In the genomic region with DNA sequence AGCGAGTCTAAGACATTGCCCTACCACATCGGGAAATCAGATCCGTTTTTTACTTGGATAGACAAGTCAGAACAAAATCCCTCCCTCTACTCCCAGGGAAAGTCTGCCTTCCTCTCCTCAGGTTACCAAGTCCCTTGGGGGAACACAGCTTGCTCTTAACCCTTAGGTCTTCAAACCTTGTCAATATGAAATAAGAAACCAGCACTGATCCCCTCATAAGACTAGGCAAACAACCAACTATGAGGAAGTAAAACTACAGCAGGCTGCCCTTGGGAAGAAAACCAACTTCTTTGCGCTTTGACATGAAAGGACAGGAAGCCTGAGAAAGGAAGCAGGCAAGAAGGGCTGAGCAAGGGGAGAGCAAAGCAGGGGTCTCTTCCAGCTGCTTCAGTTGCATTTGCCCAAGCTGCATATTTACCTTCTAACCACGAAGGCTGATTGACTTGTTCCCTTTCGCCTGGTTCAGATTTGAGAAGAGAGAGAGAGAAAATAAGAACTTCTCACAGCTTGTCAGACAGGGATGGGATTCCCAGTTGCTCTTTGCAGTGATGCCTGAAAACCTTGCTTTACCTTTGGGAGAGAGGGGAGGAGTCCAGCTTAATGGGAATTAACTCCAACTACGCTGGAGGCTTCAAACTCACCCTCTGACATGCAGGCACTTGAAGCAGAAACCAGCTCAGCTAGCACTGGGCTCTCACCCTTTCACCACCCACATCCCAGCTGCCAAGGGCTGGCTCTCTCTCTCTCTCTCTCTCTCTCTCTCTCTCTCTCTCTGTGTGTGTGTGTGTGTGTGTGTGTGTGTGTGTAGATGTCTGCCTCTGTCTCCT, we compare ENCODE assay signal across 10 mouse cellular contexts. TPM values are rescaled to one million over a fixed set of nuclear protein-coding genes. Genes with fewer than 3 reads are reported as not detected.
DNase-seq lines count a peak whose midpoint lies in the region; ATAC-seq and TF ChIP-seq lines count a peak whose summit lies in the region.
"Had no signal": no experiment of that assay in that cellular context is flagged by ENCODE, and none has a peak within 500 bp of the region (broad histone marks: within the 10 kb centered on the region; RNA-seq: fewer than 3 reads in every experiment).

Gene Lhfpl1 (minus strand): TSS at position 713 of the 827 bp plus-strand sequence.

- H3K9me3 ChIP-seq in lung, embryonic 14.5 days (ENCODE audit: low read depth, low read length): no peaks in the 10 kb centered on the region
- no peaks in the 10 kb centered on the region for H3K9me3 ChIP-seq in embryonic facial prominence, embryonic 11.5 days (replicated peaks; ENCODE audit: control insufficient read depth, low read length)
- no peaks in the 10 kb centered on the region for H3K9me3 ChIP-seq in intestine, postnatal 0 days (ENCODE audit: control insufficient read depth)
- no peaks in the 10 kb centered on the region for H3K9me3 ChIP-seq in forebrain, embryonic 15.5 days

- H3K4me3 ChIP-seq in lung, embryonic 14.5 days (ENCODE audit: low read depth, low read length): no peak within 1 kb of the TSS
- no peak within 1 kb of the TSS for H3K4me3 ChIP-seq in lung, adult 2 months (replicated peaks; ENCODE audit: extremely low read depth, low read depth, low read length)
- H3K4me3 ChIP-seq in embryonic facial prominence, embryonic 11.5 days (ENCODE audit: low read depth, low read length): no peak within 1 kb of the TSS
- no peak within 1 kb of the TSS for H3K4me3 ChIP-seq in intestine, postnatal 0 days (ENCODE audit: low read depth, low read length)
- H3K4me3 ChIP-seq in forebrain, embryonic 15.5 days: no peak within 1 kb of the TSS

- no peaks in the 10 kb centered on the region for H3K27me3 ChIP-seq in lung, embryonic 14.5 days (ENCODE audit: insufficient read depth, low read length)
- no peaks in the 10 kb centered on the region for H3K27me3 ChIP-seq in embryonic facial prominence, embryonic 11.5 days (ENCODE audit: control insufficient read depth, insufficient read depth, low read length)
- H3K27me3 ChIP-seq in intestine, postnatal 0 days (replicated peaks; ENCODE audit: control insufficient read depth, insufficient read depth, low read length): no peaks in the 10 kb centered on the region
- no peaks in the 10 kb centered on the region for H3K27me3 ChIP-seq in forebrain, embryonic 15.5 days

- peak; percentile 5 for DNase-seq in lung, embryonic 14.5 days
- DNase-seq in lung, adult 2 months: no peak
- peak; percentile 75 for DNase-seq in embryonic facial prominence, embryonic 11.5 days (ENCODE audit: low spot score)
- DNase-seq in thymus, postnatal 0 days (ENCODE audit: low spot score): peak; percentile 26
- DNase-seq in left cerebral cortex, adult 8-10 months (ENCODE audit: low spot score in 2 of 2): no peak
- DNase-seq: kidney, postnatal 14 days had no signal

- no peaks in the 10 kb centered on the region for H3K36me3 ChIP-seq in lung, embryonic 14.5 days (ENCODE audit: insufficient read depth)
- H3K36me3 ChIP-seq in embryonic facial prominence, embryonic 11.5 days (replicated peaks; ENCODE audit: control insufficient read depth, insufficient read depth, low read depth, low read length): no peaks in the 10 kb centered on the region
- H3K36me3 ChIP-seq in intestine, postnatal 0 days (ENCODE audit: control insufficient read depth, insufficient read depth): no peaks in the 10 kb centered on the region
- no peaks in the 10 kb centered on the region for H3K36me3 ChIP-seq in forebrain, embryonic 15.5 days

- WGBS in lung, embryonic 14.5 days: 23% methylated on average over 7 of the region's 7 CpGs
- WGBS in lung, adult 2 months: 35% methylated on average over 7 of the region's 7 CpGs
- WGBS in embryonic facial prominence, embryonic 11.5 days: 28% methylated on average over 7 of the region's 7 CpGs
- WGBS in intestine, postnatal 0 days: 35% methylated on average over 7 of the region's 7 CpGs
- WGBS in forebrain, embryonic 15.5 days: 43% methylated on average over 7 of the region's 7 CpGs

- H3K27ac ChIP-seq in lung, embryonic 14.5 days (ENCODE audit: low read depth): no peak within 1 kb of the TSS
- H3K27ac ChIP-seq in embryonic facial prominence, embryonic 11.5 days (replicated peaks; ENCODE audit: low read depth, low read length): peak within 1 kb of the TSS; percentile 16; the same call in 1 of the 2 replicates
- no peak within 1 kb of the TSS for H3K27ac ChIP-seq in intestine, postnatal 0 days (ENCODE audit: low read depth, low read length)
- no peak within 1 kb of the TSS for H3K27ac ChIP-seq in forebrain, embryonic 15.5 days (replicated peaks)

- no peaks in the 10 kb centered on the region for H3K4me1 ChIP-seq in lung, embryonic 14.5 days (ENCODE audit: insufficient read depth)
- H3K4me1 ChIP-seq in lung, adult 2 months (ENCODE audit: control insufficient read depth, insufficient read depth, low read length): no peaks in the 10 kb centered on the region
- no peaks in the 10 kb centered on the region for H3K4me1 ChIP-seq in embryonic facial prominence, embryonic 11.5 days (ENCODE audit: control insufficient read depth, insufficient read depth, low read length)
- H3K4me1 ChIP-seq in intestine, postnatal 0 days (replicated peaks; ENCODE audit: control insufficient read depth, insufficient read depth, low read length): no peaks in the 10 kb centered on the region
- H3K4me1 ChIP-seq in forebrain, embryonic 15.5 days: no peaks in the 10 kb centered on the region

- TF ChIP-seq POLR2A in lung, adult 2 months (IDR thresholded peaks at IDR 0.05; ENCODE audit: borderline replicate concordance, extremely low read depth, low read depth, low read length): no peak

- no peak for TF ChIP-seq CTCF in lung, embryonic 14.5 days (IDR thresholded peaks at IDR 0.05; ENCODE audit: low read depth)
- no peak for TF ChIP-seq CTCF in lung, adult 2 months (IDR thresholded peaks at IDR 0.05; ENCODE audit: insufficient read depth, low read length)
- no peak for TF ChIP-seq CTCF in intestine, postnatal 0 days (IDR thresholded peaks at IDR 0.05; ENCODE audit: low read depth)

- H3K4me2 ChIP-seq in lung, embryonic 14.5 days: peak within 1 kb of the TSS; percentile 10; the same call in 1 of the 2 replicates
- H3K4me2 ChIP-seq in embryonic facial prominence, embryonic 11.5 days (ENCODE audit: low read depth, low read length): no peak within 1 kb of the TSS
- H3K4me2 ChIP-seq in intestine, postnatal 0 days (replicated peaks; ENCODE audit: low read depth): peak within 1 kb of the TSS; percentile 21; the same call in 1 of the 2 replicates
- no peak within 1 kb of the TSS for H3K4me2 ChIP-seq in forebrain, embryonic 15.5 days (replicated peaks)

- peak; percentile 68 for ATAC-seq in lung, embryonic 14.5 days (ENCODE audit: insufficient read depth)
- ATAC-seq in embryonic facial prominence, embryonic 11.5 days (replicated peaks; ENCODE audit: insufficient number of reproducible peaks, low FRiP score, low TSS enrichment, low read depth): peak; percentile 73
- ATAC-seq in intestine, postnatal 0 days: no peak
- ATAC-seq in forebrain, embryonic 15.5 days (replicated peaks): no peak
- ATAC-seq: lung, postnatal 0 days; Patski had no signal

- no peak within 1 kb of the TSS for H3K9ac ChIP-seq in lung, embryonic 14.5 days
- no peak within 1 kb of the TSS for H3K9ac ChIP-seq in embryonic facial prominence, embryonic 11.5 days (replicated peaks; ENCODE audit: low read length)
- H3K9ac ChIP-seq in intestine, postnatal 0 days (ENCODE audit: low read depth, low read length): no peak within 1 kb of the TSS
- no peak within 1 kb of the TSS for H3K9ac ChIP-seq in forebrain, embryonic 15.5 days (replicated peaks)

RNA-seq across cellular contexts. Expression of gene Lhfpl1, which starts in this region (rescaled TPM):
- polyA plus RNA-seq in lung, embryonic 14.5 days (2014; fragmentation: Nextera tagmentation; extraction: Ambion mirVana): 0.14 and 0.53 TPM in 2 replicates
- polyA plus RNA-seq in lung, adult 2 months (2012; rRNA removed): 1.3 TPM in 1 of 2 replicates, not detected in the other
- polyA plus RNA-seq in embryonic facial prominence, embryonic 11.5 days (2014; fragmentation: Nextera tagmentation; extraction: Ambion mirVana): 1.8 and 2.1 TPM in 2 replicates
- 1.1 and 1.3 TPM in 2 replicates for polyA plus RNA-seq in intestine, postnatal 0 days (2015; fragmentation: Nextera tagmentation; extraction: Ambion mirVana)
- polyA plus RNA-seq in thymus, postnatal 0 days (2015; fragmentation: Nextera tagmentation; extraction: Ambion mirVana): 0.78 and 0.91 TPM in 2 replicates
- under 1 TPM in 2 of 4 experiments, not detected in 2; 0.28 to 0.44 TPM for total RNA-seq in left cerebral cortex, adult 8-10 months (2022)
- not detected in 2 replicates for polyA plus RNA-seq in forebrain, embryonic 15.5 days (2015; fragmentation: Nextera tagmentation; extraction: Ambion mirVana)
- polyA plus RNA-seq: Patski had no signal

Comparison
In these comparisons a context has a peak if more than half of its experiments do, and no peak if none do; other contexts are left out.
1. Peak in DNase-seq, ATAC-seq and H3K4me2 ChIP-seq in lung, embryonic 14.5 days; RNA of the gene not detected or under 1 TPM.
2. Peak in DNase-seq in thymus, postnatal 0 days; RNA of the gene not detected or under 1 TPM.